Mouse (Mus musculus): ENCODE measurements at regions not wholly inside any gene's neighbourhood (a gene's known extent, or its start where the extent isn't known, plus 50 kb on each side); places are given as distances from the start of the nearest gene placed in this dataset.

GRCm38 (mm10) chr3:155487877-155488537 lies 394.8 kb downstream of the Lrriq3 start:
- Histone ChIP-seq H3K4me2 (no peak overlapping the region), H3K27me3 (no peaks in the 10 kb centered on the region), H3K36me3 (no peaks in the 10 kb centered on the region), H3K27ac (no peak overlapping the region), H3K4me1 (no peaks in the 10 kb centered on the region), H3K9ac (no peak overlapping the region), H3K9me3 (no peaks in the 10 kb centered on the region), H3K4me3 (no peak overlapping the region)
- WGBS: 25% methylated on average over 8 of the region's 8 CpGs
- 0 out of 2 replicates have a peak, but pooled peaks have one; percentile 48 for ATAC-seq (ENCODE audit: insufficient number of reproducible peaks, low FRiP score, low TSS enrichment, low read depth)

GRCm38 (mm10) chr3:155490670-155491069 lies 397.4 kb downstream of the Lrriq3 start:
- H3K36me3 ChIP-seq: no peaks in the 10 kb centered on the region
- no peak overlapping the region for H3K9ac ChIP-seq
- no peaks in the 10 kb centered on the region for H3K27me3 ChIP-seq
- no peaks in the 10 kb centered on the region for H3K4me1 ChIP-seq
- no peak overlapping the region for H3K4me3 ChIP-seq
- no peak for ATAC-seq (ENCODE audit: insufficient number of reproducible peaks, low FRiP score, low TSS enrichment, low read depth)
- H3K9me3 ChIP-seq: no peaks in the 10 kb centered on the region
- H3K4me2 ChIP-seq: no peak overlapping the region
- no peak overlapping the region for H3K27ac ChIP-seq
- 60% methylated on average over 1 of the region's 1 CpGs for WGBS

GRCm38 (mm10) chr3:155510161-155510857 lies 417.1 kb downstream of the Lrriq3 start:
- no peaks in the 10 kb centered on the region for H3K27me3 ChIP-seq
- no peaks in the 10 kb centered on the region for H3K9me3 ChIP-seq
- no peak overlapping the region for H3K4me2 ChIP-seq
- 90% methylated on average over 1 of the region's 1 CpGs for WGBS
- H3K36me3 ChIP-seq: no peaks in the 10 kb centered on the region
- H3K27ac ChIP-seq: no peak overlapping the region
- H3K4me1 ChIP-seq: no peaks in the 10 kb centered on the region
- H3K9ac ChIP-seq: no peak overlapping the region
- H3K4me3 ChIP-seq: no peak overlapping the region
- no peak for ATAC-seq (ENCODE audit: insufficient number of reproducible peaks, low FRiP score, low TSS enrichment, low read depth)

- Histone ChIP-seq H3K9ac (no peak overlapping the region), H3K4me1 (no peaks in the 10 kb centered on the region), H3K9me3 (no peaks in the 10 kb centered on the region), H3K4me2 (no peak overlapping the region), H3K36me3 (no peaks in the 10 kb centered on the region), H3K27ac (no peak overlapping the region), H3K4me3 (no peak overlapping the region), H3K27me3 (no peaks in the 10 kb centered on the region)
- WGBS: 74% methylated on average over 2 of the region's 2 CpGs
- ATAC-seq (ENCODE audit: insufficient number of reproducible peaks, low FRiP score, low TSS enrichment, low read depth): no peak
Measured at GRCm38 (mm10) chr3:155513885-155514284, 420.7 kb downstream of the Lrriq3 start.

- Histone ChIP-seq H3K9ac (no peak overlapping the region), H3K4me2 (no peak overlapping the region), H3K9me3 (no peaks in the 10 kb centered on the region), H3K36me3 (no peaks in the 10 kb centered on the region), H3K4me1 (no peaks in the 10 kb centered on the region), H3K27ac (no peak overlapping the region), H3K27me3 (no peaks in the 10 kb centered on the region), H3K4me3 (no peak overlapping the region)
- no peak for ATAC-seq (ENCODE audit: insufficient number of reproducible peaks, low FRiP score, low TSS enrichment, low read depth)
- WGBS: 74% methylated on average over 3 of the region's 3 CpGs
Measured at GRCm38 (mm10) chr3:155529312-155529711, 436.1 kb downstream of the Lrriq3 start.

GRCm38 (mm10) chr3:155530811-155531210 lies 437.6 kb downstream of the Lrriq3 start:
- Histone ChIP-seq H3K9ac (no peak overlapping the region), H3K4me3 (no peak overlapping the region), H3K9me3 (no peaks in the 10 kb centered on the region), H3K27ac (no peak overlapping the region), H3K4me1 (no peaks in the 10 kb centered on the region), H3K36me3 (no peaks in the 10 kb centered on the region), H3K27me3 (no peaks in the 10 kb centered on the region), H3K4me2 (no peak overlapping the region)
- ATAC-seq (ENCODE audit: insufficient number of reproducible peaks, low FRiP score, low TSS enrichment, low read depth): no peak

GRCm38 (mm10) chr3:155532075-155532474 lies 438.8 kb downstream of the Lrriq3 start:
- Histone ChIP-seq H3K27ac (no peak overlapping the region), H3K36me3 (no peaks in the 10 kb centered on the region), H3K4me1 (no peaks in the 10 kb centered on the region), H3K9ac (no peak overlapping the region), H3K4me2 (no peak overlapping the region), H3K9me3 (no peaks in the 10 kb centered on the region), H3K27me3 (no peaks in the 10 kb centered on the region), H3K4me3 (no peak overlapping the region)
- ATAC-seq (ENCODE audit: insufficient number of reproducible peaks, low FRiP score, low TSS enrichment, low read depth): no peak
- WGBS: 72% methylated on average over 4 of the region's 4 CpGs

- WGBS: 89% methylated on average over 6 of the region's 6 CpGs
- Histone ChIP-seq H3K9me3 (no peaks in the 10 kb centered on the region), H3K36me3 (no peaks in the 10 kb centered on the region), H3K27me3 (no peaks in the 10 kb centered on the region), H3K9ac (no peak overlapping the region), H3K27ac (no peak overlapping the region), H3K4me3 (no peak overlapping the region), H3K4me2 (no peak overlapping the region), H3K4me1 (no peaks in the 10 kb centered on the region)
- ATAC-seq (ENCODE audit: insufficient number of reproducible peaks, low FRiP score, low TSS enrichment, low read depth): no peak
Measured at GRCm38 (mm10) chr3:155548204-155548603, 455.0 kb downstream of the Lrriq3 start.

- no peak for ATAC-seq (ENCODE audit: insufficient number of reproducible peaks, low FRiP score, low TSS enrichment, low read depth)
- Histone ChIP-seq H3K36me3 (no peaks in the 10 kb centered on the region), H3K9me3 (no peaks in the 10 kb centered on the region), H3K4me3 (no peak overlapping the region), H3K4me1 (no peaks in the 10 kb centered on the region), H3K4me2 (no peak overlapping the region), H3K27ac (no peak overlapping the region), H3K9ac (no peak overlapping the region), H3K27me3 (no peaks in the 10 kb centered on the region)
- 22% methylated on average over 2 of the region's 2 CpGs for WGBS
Measured at GRCm38 (mm10) chr3:155577111-155577510, 483.9 kb downstream of the Lrriq3 start.

- ATAC-seq (ENCODE audit: insufficient number of reproducible peaks, low FRiP score, low TSS enrichment, low read depth): no peak
- no peak overlapping the region for H3K27ac ChIP-seq
- no peak overlapping the region for H3K4me3 ChIP-seq
- 62% methylated on average over 1 of the region's 1 CpGs for WGBS
- no peaks in the 10 kb centered on the region for H3K27me3 ChIP-seq
- no peaks in the 10 kb centered on the region for H3K4me1 ChIP-seq
- no peak overlapping the region for H3K9ac ChIP-seq
- H3K4me2 ChIP-seq: no peak overlapping the region
- H3K36me3 ChIP-seq: no peaks in the 10 kb centered on the region
- H3K9me3 ChIP-seq: no peaks in the 10 kb centered on the region
Measured at GRCm38 (mm10) chr3:155604001-155604400, 510.8 kb downstream of the Lrriq3 start.
